Mouse (Mus musculus) right cerebral cortex, adult 2 months (tissue): ENCODE measurements at regions not wholly inside any gene's neighbourhood (a gene's known extent, or its start where the extent isn't known, plus 50 kb on each side); places are given as distances from the start of the nearest gene placed in this dataset.

Experiments used
- DNase-seq, 2 experiments: peaks; one replicate each; pipeline ENCODE4 v3.0.0; 2021 to 2022; ENCODE audit warnings: low spot score in 2 of 2

GRCm38 (mm10) chr6:84264681-84265080, 256.3 kb downstream of the Dysf start:
- no peak for DNase-seq

GRCm38 (mm10) chr6:84263686-84264085, 255.3 kb downstream of the Dysf start:
- DNase-seq = no peak

GRCm38 (mm10) chr6:84262766-84263165, 254.4 kb downstream of the Dysf start:
- no peak for DNase-seq

- no peak for DNase-seq
Observed at GRCm38 (mm10) chr6:84261483-84261882, 253.1 kb downstream of the Dysf start.
